Mouse (Mus musculus) erythroblast, embryonic 14.5 days (primary cell): Measurements from ENCODE around the gene Dlx6. TPM values are rescaled to one million over a fixed set of nuclear protein-coding genes. Genes with fewer than 3 reads are reported as not detected.

Experiments
- H3K27me3 ChIP-seq: 2 replicates; pipeline ENCODE4 v1.6.1; 2012; ENCODE audit warnings: inconsistent platforms; ENCODE audit not compliant: control insufficient read depth
- H3K36me3 ChIP-seq: 2 replicates; pipeline ENCODE4 v1.6.1; 2012; ENCODE audit warnings: mild to moderate bottlenecking, inconsistent platforms; ENCODE audit not compliant: control insufficient read depth
- H3K4me1 ChIP-seq: 2 replicates; pipeline ENCODE4 v1.6.1; 2012; ENCODE audit warnings: inconsistent platforms; ENCODE audit not compliant: control insufficient read depth
- H3K4me3 ChIP-seq: replicated peaks from 2 replicates; pipeline ENCODE3; 2012; ENCODE audit warnings: moderate library complexity, mild to moderate bottlenecking, inconsistent platforms
- H3K9me3 ChIP-seq: 2 replicates; pipeline ENCODE4 v1.6.1; 2012; ENCODE audit warnings: low read length, inconsistent platforms, mixed read lengths; ENCODE audit not compliant: control insufficient read depth
- GATA1 ChIP-seq: IDR thresholded peaks from 2 replicates; pipeline ENCODE4 v1.6.1; 2012; ENCODE audit warnings: low read length, inconsistent platforms, mixed read lengths
- TAL1 ChIP-seq: IDR thresholded peaks from 3 replicates; pipeline ENCODE4 v1.6.1; 2012; ENCODE audit warnings: low read length, inconsistent platforms, mixed read lengths
- polyA plus RNA-seq: library from polyadenylated mRNA; stranded (reverse); fragments of >175 nt; gene quantifications from 2 replicates; pipeline ENCODE4 v1.2.3, GENCODE M21; 2012

The Dlx6 gene
- not detected in 2 replicates for polyA plus RNA-seq

DNA sequence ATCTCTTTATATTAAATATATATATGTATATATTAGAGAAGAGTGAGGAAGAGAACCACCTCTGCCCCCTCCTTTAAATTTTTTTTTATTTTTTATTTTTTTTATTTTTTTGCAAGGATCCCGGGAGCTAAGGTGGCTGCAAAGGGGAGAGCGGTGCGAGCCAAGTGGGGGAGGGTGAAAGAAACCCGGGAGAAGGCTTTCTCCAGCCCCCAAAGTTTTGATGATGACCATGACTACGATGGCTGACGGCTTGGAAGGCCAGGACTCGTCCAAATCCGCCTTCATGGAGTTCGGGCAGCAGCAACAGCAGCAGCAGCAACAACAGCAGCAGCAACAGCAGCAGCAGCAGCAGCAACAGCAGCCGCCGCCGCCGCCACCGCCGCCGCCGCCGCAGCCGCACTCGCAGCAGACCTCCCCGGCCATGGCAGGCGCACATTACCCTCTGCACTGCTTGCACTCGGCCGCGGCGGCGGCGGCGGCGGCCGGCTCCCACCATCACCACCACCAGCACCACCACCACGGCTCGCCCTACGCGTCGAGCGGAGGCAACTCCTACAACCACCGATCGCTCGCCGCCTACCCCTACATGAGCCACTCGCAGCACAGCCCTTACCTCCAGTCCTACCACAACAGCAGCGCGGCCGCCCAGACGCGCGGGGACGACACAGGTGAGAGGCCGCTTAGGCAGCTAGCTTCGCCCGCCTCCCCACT is at the start of gene Dlx6:
TSS of gene Dlx6 (plus strand) at position 175 of the 711 bp plus-strand sequence.
- H3K27me3 ChIP-seq = peaks cover 97% of the 10 kb centered on the region
- no peaks in the 10 kb centered on the region for H3K9me3 ChIP-seq

DNA sequence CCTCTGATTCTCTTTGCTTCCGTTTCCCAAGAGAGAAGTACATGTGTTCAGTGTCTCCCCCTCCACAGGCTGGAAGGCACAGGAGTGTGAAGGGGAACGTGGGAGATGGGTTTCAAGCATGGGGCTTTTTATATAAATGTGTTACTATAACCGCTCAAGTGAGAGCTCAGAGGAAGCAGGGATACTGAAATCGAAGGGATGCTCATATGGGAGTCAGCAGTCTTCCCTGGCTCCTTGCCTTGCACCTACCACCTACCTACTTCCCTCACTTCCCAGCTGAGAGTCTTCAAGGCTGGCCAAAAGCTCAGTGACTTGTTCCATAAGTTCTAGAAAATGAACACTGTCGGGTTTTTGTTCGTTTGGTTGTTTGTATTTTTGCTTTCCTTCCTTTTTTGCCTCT is 46.3 kb upstream of the Dlx6 start:
- TF ChIP-seq TAL1 (no peak), GATA1 (no peak)
- H3K4me3 ChIP-seq = no peak overlapping the region
- H3K9me3 ChIP-seq = no peaks in the 10 kb centered on the region
- H3K36me3 ChIP-seq = no peaks in the 10 kb centered on the region
- H3K4me1 ChIP-seq = no peaks in the 10 kb centered on the region
- H3K27me3 ChIP-seq = no peaks in the 10 kb centered on the region

More for the DNA sequence above, at the start of gene Dlx6:
- Histone ChIP-seq H3K4me3 (no peak within 1 kb of the TSS), H3K4me1 (no peaks in the 10 kb centered on the region), H3K36me3 (no peaks in the 10 kb centered on the region)
- TF ChIP-seq GATA1 (no peak), TAL1 (no peak)

- Histone ChIP-seq H3K27me3 (no peaks in the 10 kb centered on the region), H3K4me3 (no peak overlapping the region), H3K36me3 (no peaks in the 10 kb centered on the region), H3K4me1 (no peaks in the 10 kb centered on the region), H3K9me3 (no peaks in the 10 kb centered on the region)
- TF ChIP-seq TAL1 (no peak), GATA1 (no peak)
These were observed 44.9 kb upstream of the Dlx6 start for GRCm38 (mm10) chr6:6818036-6818788.

DNA sequence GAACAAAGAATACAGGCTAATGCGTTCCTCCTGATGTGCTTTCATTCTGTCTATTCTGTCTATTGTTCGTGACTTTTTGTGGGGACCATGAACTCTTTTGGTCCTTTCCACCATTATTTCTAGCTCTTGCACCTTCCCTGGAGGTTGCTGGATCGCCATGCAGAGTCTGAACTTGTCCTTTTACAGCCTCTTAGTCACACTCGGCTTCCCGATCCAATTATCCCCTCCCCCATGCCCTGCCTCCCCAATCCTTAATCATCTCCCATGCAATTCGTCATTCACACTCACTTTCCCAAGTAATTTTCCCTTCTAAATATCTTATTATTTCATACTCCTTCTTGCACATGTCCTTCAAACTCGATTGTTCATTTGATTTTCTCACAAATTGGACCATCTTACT is 44.0 kb upstream of the Dlx6 start:
- no peak for TF ChIP-seq GATA1
- no peak for TF ChIP-seq TAL1
- Histone ChIP-seq H3K27me3 (no peaks in the 10 kb centered on the region), H3K9me3 (no peaks in the 10 kb centered on the region), H3K4me1 (no peaks in the 10 kb centered on the region), H3K4me3 (no peak overlapping the region), H3K36me3 (no peaks in the 10 kb centered on the region)

DNA sequence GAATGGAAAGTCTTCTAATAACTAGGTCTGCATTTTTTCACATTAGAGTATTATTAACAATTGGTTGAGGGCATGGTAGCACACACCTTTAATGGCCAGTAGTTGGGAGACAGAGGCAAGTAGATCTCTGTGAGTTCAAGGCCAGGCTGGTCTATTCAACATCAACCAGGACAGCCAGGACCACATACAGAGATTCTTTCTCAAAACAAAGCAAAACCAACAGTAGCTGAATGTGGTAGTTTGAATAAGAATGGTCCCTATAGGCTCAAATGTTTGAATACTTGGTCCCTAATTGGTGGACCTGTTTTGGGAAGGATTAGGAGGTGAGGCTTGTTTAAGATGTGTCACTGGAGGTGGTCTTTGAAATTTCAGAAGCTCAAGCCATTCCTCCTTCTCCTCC is 37.8 kb upstream of the Dlx6 start:
- H3K4me1 ChIP-seq = no peaks in the 10 kb centered on the region
- no peaks in the 10 kb centered on the region for H3K27me3 ChIP-seq
- TF ChIP-seq GATA1 = no peak
- no peak for TF ChIP-seq TAL1
- no peaks in the 10 kb centered on the region for H3K9me3 ChIP-seq
- H3K4me3 ChIP-seq = no peak overlapping the region
- no peaks in the 10 kb centered on the region for H3K36me3 ChIP-seq

DNA sequence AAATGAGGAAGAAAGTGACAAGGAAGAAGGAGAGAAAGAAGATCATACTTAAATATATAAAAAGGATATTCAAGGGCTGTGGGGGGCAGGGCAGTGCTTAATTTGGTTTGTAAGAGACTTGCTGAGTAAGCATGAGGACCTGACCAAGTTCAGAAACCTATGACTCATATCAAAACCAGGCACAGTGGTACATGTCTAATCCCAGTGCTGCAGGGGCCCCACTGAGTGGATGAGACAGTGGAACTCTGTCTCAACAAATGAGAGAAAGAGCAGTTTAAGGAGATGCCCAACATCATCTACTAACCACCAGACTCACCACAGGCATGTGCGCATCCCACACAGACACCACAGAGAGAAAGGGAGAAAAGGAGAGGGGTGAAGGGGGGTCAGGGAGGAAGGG is 36.3 kb upstream of the Dlx6 start:
- H3K4me3 ChIP-seq = no peak overlapping the region
- H3K9me3 ChIP-seq = no peaks in the 10 kb centered on the region
- no peaks in the 10 kb centered on the region for H3K36me3 ChIP-seq
- H3K27me3 ChIP-seq = no peaks in the 10 kb centered on the region
- H3K4me1 ChIP-seq = no peaks in the 10 kb centered on the region
- no peak for TF ChIP-seq GATA1
- TF ChIP-seq TAL1 = no peak

GRCm38 (mm10) chr6:6830446-6830845 is 32.7 kb upstream of the Dlx6 start:
- no peaks in the 10 kb centered on the region for H3K9me3 ChIP-seq
- H3K27me3 ChIP-seq = no peaks in the 10 kb centered on the region
- TF ChIP-seq TAL1 = no peak
- no peak for TF ChIP-seq GATA1

GRCm38 (mm10) chr6:6833301-6833700 is 29.8 kb upstream of the Dlx6 start:
- TF ChIP-seq TAL1 (no peak), GATA1 (no peak)
- Histone ChIP-seq H3K9me3 (no peaks in the 10 kb centered on the region), H3K27me3 (no peaks in the 10 kb centered on the region), H3K36me3 (no peaks in the 10 kb centered on the region), H3K4me3 (no peak overlapping the region), H3K4me1 (no peaks in the 10 kb centered on the region)

More at GRCm38 (mm10) chr6:6830446-6830845, 32.7 kb upstream of the Dlx6 start:
- H3K4me3 ChIP-seq = no peak overlapping the region
- no peaks in the 10 kb centered on the region for H3K36me3 ChIP-seq
- H3K4me1 ChIP-seq = no peaks in the 10 kb centered on the region

GRCm38 (mm10) chr6:6848541-6848940 is 14.6 kb upstream of the Dlx6 start:
- no peak for TF ChIP-seq TAL1
- TF ChIP-seq GATA1 = no peak
- Histone ChIP-seq H3K27me3 (peaks cover 64% of the 10 kb centered on the region), H3K4me3 (no peak overlapping the region), H3K4me1 (no peaks in the 10 kb centered on the region), H3K9me3 (no peaks in the 10 kb centered on the region), H3K36me3 (no peaks in the 10 kb centered on the region)
